8 mouse cellular contexts compared by ENCODE assay signal in genomic region chr7:125888373-125888772, GRCm38 (mm10).
DNase-seq lines count a peak whose midpoint lies in the region; ATAC-seq and TF ChIP-seq lines count a peak whose summit lies in the region.

No protein-coding gene starts in this region.

- peak overlapping the region; percentile 37; the same call in 1 of the 2 replicates for H3K27ac ChIP-seq in forebrain, embryonic 10.5 days
- no peak overlapping the region for H3K27ac ChIP-seq in forebrain, embryonic 13.5 days
- H3K27ac ChIP-seq in left cerebral cortex, adult 2 months, result peak overlapping the region; percentile 86

- ATAC-seq in forebrain, embryonic 13.5 days, result no peak

- WGBS in forebrain, embryonic 10.5 days, result 78% methylated on average over 12 of the region's 12 CpGs
- 67% methylated on average over 12 of the region's 12 CpGs for WGBS in forebrain, embryonic 13.5 days

- peaks cover 39% of the 10 kb centered on the region for H3K4me1 ChIP-seq in forebrain, embryonic 10.5 days
- H3K4me1 ChIP-seq in forebrain, embryonic 13.5 days, result peaks cover 14% of the 10 kb centered on the region

- no peak overlapping the region for H3K4me3 ChIP-seq in forebrain, embryonic 10.5 days
- H3K4me3 ChIP-seq in forebrain, embryonic 13.5 days, result no peak overlapping the region
- H3K4me3 ChIP-seq in left cerebral cortex, adult 2 months, result no peak overlapping the region

- intact Hi-C loops in left cerebral cortex, adult 2 months (cut with DNase I), result loop anchor here (2.0 kb wide), 1 partner anchor 192 kb away; no protein-coding TSS in a partner anchor

- no peak for DNase-seq in forebrain, embryonic 10.5 days (ENCODE audit: extremely low spot score, low spot score)
- peak; percentile 8 for DNase-seq in urinary bladder, postnatal 25 days (ENCODE audit: low spot score)
- DNase-seq in urinary bladder, postnatal 10 days (ENCODE audit: low spot score), result no peak
- DNase-seq in left cerebral cortex, adult 2 months (ENCODE audit: extremely low spot score in 1 of 2, low spot score in 2 of 2), result peak; percentile 65 to 67
- peak; percentile 71 to 76 for DNase-seq in right cerebral cortex, postnatal 10 days (ENCODE audit: low spot score in 2 of 2)
- no peak for DNase-seq in thymus, postnatal 4 days
- DNase-seq in urinary bladder, postnatal 4 days (ENCODE audit: low spot score in 2 of 2), result no peak

- no peak overlapping the region for H3K9ac ChIP-seq in forebrain, embryonic 13.5 days

- no peaks in the 10 kb centered on the region for H3K9me3 ChIP-seq in forebrain, embryonic 10.5 days
- no peaks in the 10 kb centered on the region for H3K9me3 ChIP-seq in forebrain, embryonic 13.5 days (replicated peaks)

- no peaks in the 10 kb centered on the region for H3K36me3 ChIP-seq in forebrain, embryonic 10.5 days (replicated peaks)
- H3K36me3 ChIP-seq in forebrain, embryonic 13.5 days (ENCODE audit: poor library complexity, severe bottlenecking), result no peaks in the 10 kb centered on the region

- H3K4me2 ChIP-seq in forebrain, embryonic 13.5 days, result no peak overlapping the region

- no peaks in the 10 kb centered on the region for H3K27me3 ChIP-seq in forebrain, embryonic 10.5 days (ENCODE audit: poor library complexity, severe bottlenecking)
- no peaks in the 10 kb centered on the region for H3K27me3 ChIP-seq in forebrain, embryonic 13.5 days

- TF ChIP-seq CTCF in left cerebral cortex, adult 2 months (IDR thresholded peaks at IDR 0.05), result no peak; the same call in 1 of the 2 replicates

Comparison
In these comparisons a context has a peak if more than half of its experiments do, and no peak if none do; other contexts are left out.
1. DNase-seq: peak in urinary bladder, postnatal 25 days (single experiment), left cerebral cortex, adult 2 months (2 of 2) and right cerebral cortex, postnatal 10 days (2 of 2); none in forebrain, embryonic 10.5 days (single experiment), urinary bladder, postnatal 10 days (single experiment), thymus, postnatal 4 days (single experiment) and urinary bladder, postnatal 4 days (0 of 2).